Mouse (Mus musculus) stomach, postnatal 0 days (tissue): ENCODE data around the gene Fyb.

ENCODE experiments used
- CTCF ChIP-seq: IDR thresholded peaks from 2 replicates; pipeline ENCODE4 v1.5.1; 2016; ENCODE audit warnings: antibody characterized with exemption, low read depth, mild to moderate bottlenecking, moderate library complexity
- EP300 ChIP-seq: optimal IDR thresholded peaks from 2 replicates; pipeline ENCODE3; 2016; ENCODE audit warnings: antibody characterized with exemption

DNA sequence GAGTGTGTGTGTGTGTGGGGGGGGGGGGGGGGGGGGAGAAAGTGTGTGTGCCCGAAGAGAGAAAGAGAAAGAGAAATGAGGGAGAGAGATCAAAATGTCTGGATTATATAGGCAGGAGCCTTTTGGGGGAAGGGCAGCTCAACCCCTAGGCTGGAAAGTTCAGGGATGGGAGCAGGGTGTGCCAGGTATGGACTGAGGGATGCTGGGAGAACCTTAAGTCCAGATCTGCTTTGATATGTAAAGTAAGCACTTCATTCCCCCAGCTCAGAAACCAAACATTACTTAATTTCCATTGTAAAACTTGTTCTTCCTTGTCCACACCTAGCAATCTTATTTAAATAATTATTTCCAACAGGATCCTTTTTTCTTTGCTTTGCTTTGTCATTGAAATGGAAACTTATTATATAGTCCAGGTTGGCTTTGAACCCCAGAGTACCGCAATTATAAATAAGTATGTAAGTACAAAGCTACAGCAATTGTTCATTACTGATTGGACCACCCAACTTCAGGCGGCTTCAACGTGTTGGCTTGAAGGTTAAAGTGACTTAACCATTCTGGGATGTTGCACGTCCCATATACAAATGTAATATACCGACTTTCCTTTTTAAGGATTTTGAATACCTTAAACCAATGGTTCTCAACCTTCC lies 105.9 kb downstream of the Fyb start:
- TF ChIP-seq CTCF = no peak
- no peak for TF ChIP-seq EP300
